In the genomic region with DNA sequence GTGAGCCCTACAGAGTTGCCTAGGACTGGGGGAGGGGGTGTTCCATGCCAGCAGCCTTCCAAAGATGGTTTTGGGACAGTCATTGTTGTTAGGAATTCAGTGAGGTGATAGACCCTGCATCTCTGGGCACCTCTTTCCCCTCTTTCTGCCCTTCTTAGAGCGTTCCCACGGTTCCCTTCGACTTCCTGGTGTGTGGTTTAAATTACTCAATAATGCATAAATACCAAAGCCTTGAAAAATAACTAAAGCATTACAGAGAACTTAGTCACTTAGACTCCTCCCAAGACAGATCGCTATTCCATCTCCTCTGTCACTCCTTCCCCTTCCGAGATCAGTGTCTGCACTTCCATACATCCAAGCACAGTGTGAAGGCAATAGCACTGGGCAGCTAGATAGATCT, we compare ENCODE assay signal across 28 mouse cellular contexts. TPM values are rescaled to one million over a fixed set of nuclear protein-coding genes. Genes with fewer than 3 reads are reported as not detected.
DNase-seq lines count a peak whose midpoint lies in the region; ATAC-seq and TF ChIP-seq lines count a peak whose summit lies in the region.
"Had no signal": no experiment of that assay in that cellular context is flagged by ENCODE, and none has a peak within 500 bp of the region (broad histone marks: within the 10 kb centered on the region; RNA-seq: fewer than 3 reads in every experiment).

No protein-coding gene starts in this region.

- no peaks in the 10 kb centered on the region for H3K36me3 ChIP-seq in neural tube, embryonic 13.5 days
- no peaks in the 10 kb centered on the region for H3K36me3 ChIP-seq in neural tube, embryonic 15.5 days
- H3K36me3 ChIP-seq: embryonic facial prominence, embryonic 12.5 days; embryonic facial prominence, embryonic 15.5 days; forebrain, embryonic 12.5 days; forebrain, embryonic 15.5 days; G1E; heart, embryonic 12.5 days; heart, embryonic 15.5 days had no signal

- H3K27ac ChIP-seq in neural tube, embryonic 13.5 days (replicated peaks), result peak overlapping the region; percentile 14; the same call in 1 of the 2 replicates
- H3K27ac ChIP-seq in neural tube, embryonic 15.5 days (replicated peaks), result no peak overlapping the region
- peak overlapping the region; percentile 1; the same call in 1 of the 2 replicates for H3K27ac ChIP-seq in embryonic fibroblast, embryonic 13.5 days (ENCODE audit: insufficient read depth, low read length)
- H3K27ac ChIP-seq: embryonic facial prominence, embryonic 12.5 days; embryonic facial prominence, embryonic 15.5 days; forebrain, embryonic 12.5 days; forebrain, embryonic 15.5 days; heart, embryonic 15.5 days; hindbrain, embryonic 14.5 days; hindbrain, postnatal 0 days had no signal

- no peak overlapping the region for H3K4me2 ChIP-seq in neural tube, embryonic 13.5 days
- no peak overlapping the region for H3K4me2 ChIP-seq in neural tube, embryonic 15.5 days
- H3K4me2 ChIP-seq: embryonic facial prominence, embryonic 12.5 days; embryonic facial prominence, embryonic 15.5 days; forebrain, embryonic 12.5 days; forebrain, embryonic 15.5 days; heart, embryonic 12.5 days; heart, embryonic 15.5 days; hindbrain, embryonic 14.5 days had no signal

- no peak overlapping the region for H3K4me3 ChIP-seq in neural tube, embryonic 13.5 days
- no peak overlapping the region for H3K4me3 ChIP-seq in neural tube, embryonic 15.5 days (replicated peaks)
- no peak overlapping the region for H3K4me3 ChIP-seq in embryonic fibroblast, embryonic 13.5 days (ENCODE audit: insufficient read depth, low read length)
- H3K4me3 ChIP-seq: embryonic facial prominence, embryonic 12.5 days; embryonic facial prominence, embryonic 15.5 days; erythroblast, embryonic 14.5 days; forebrain, embryonic 12.5 days; forebrain, embryonic 15.5 days; heart, embryonic 12.5 days; heart, embryonic 15.5 days had no signal

- H3K27me3 ChIP-seq in neural tube, embryonic 13.5 days, result no peaks in the 10 kb centered on the region
- no peaks in the 10 kb centered on the region for H3K27me3 ChIP-seq in neural tube, embryonic 15.5 days (replicated peaks)
- H3K27me3 ChIP-seq: CH12.LX; embryonic facial prominence, embryonic 12.5 days; embryonic facial prominence, embryonic 15.5 days; forebrain, embryonic 12.5 days; forebrain, embryonic 15.5 days; heart, embryonic 12.5 days had no signal

- no peak for TF ChIP-seq CTCF in embryonic fibroblast, embryonic 13.5 days (IDR thresholded peaks at IDR 0.05; ENCODE audit: borderline replicate concordance, insufficient read depth, low read length)

- peaks cover 50% of the 10 kb centered on the region for H3K4me1 ChIP-seq in neural tube, embryonic 13.5 days (replicated peaks)
- peaks cover 21% of the 10 kb centered on the region for H3K4me1 ChIP-seq in neural tube, embryonic 15.5 days
- H3K4me1 ChIP-seq in embryonic fibroblast, embryonic 13.5 days (ENCODE audit: control insufficient read depth, insufficient read depth, low read length), result peaks cover 9% of the 10 kb centered on the region
- H3K4me1 ChIP-seq: embryonic facial prominence, embryonic 12.5 days; forebrain, embryonic 15.5 days; heart, embryonic 12.5 days; heart, embryonic 15.5 days had no signal

- no peak for TF ChIP-seq POLR2A in embryonic fibroblast, embryonic 13.5 days (IDR thresholded peaks at IDR 0.05; ENCODE audit: low read depth, low read length)

- DNase-seq in Muller cell, postnatal 12 days (ENCODE audit: inconsistent ontology term), result peak; percentile 60
- DNase-seq in thymus, postnatal 0 days (ENCODE audit: low spot score), result no peak
- no peak for DNase-seq in heart, adult 9 months (ENCODE audit: low spot score in 2 of 2)
- DNase-seq in embryo, embryonic 10.5 days (ENCODE audit: low spot score), result no peak
- DNase-seq: adrenal gland, postnatal 10 days; adrenal gland, postnatal 36 days; cerebellum, adult 9-10 months; cerebellum, postnatal 14 days; gastrocnemius, postnatal 36 days; heart, postnatal 10 days; heart, postnatal 4 days had no signal

- no peak overlapping the region for H3K9ac ChIP-seq in neural tube, embryonic 13.5 days
- no peak overlapping the region for H3K9ac ChIP-seq in neural tube, embryonic 15.5 days (replicated peaks)
- H3K9ac ChIP-seq: embryonic facial prominence, embryonic 12.5 days; embryonic facial prominence, embryonic 15.5 days; forebrain, embryonic 12.5 days; forebrain, embryonic 15.5 days; heart, embryonic 12.5 days; heart, embryonic 15.5 days; hindbrain, embryonic 14.5 days had no signal

- no peak for ATAC-seq in neural tube, embryonic 13.5 days (ENCODE audit: low read depth)
- no peak for ATAC-seq in neural tube, embryonic 15.5 days (ENCODE audit: low FRiP score)
- ATAC-seq: forebrain, embryonic 15.5 days; hindbrain, postnatal 0 days; inflammation-experienced regulatory T-cells, adult 6 months; intestine, embryonic 16.5 days had no signal

- no peaks in the 10 kb centered on the region for H3K9me3 ChIP-seq in neural tube, embryonic 13.5 days
- no peaks in the 10 kb centered on the region for H3K9me3 ChIP-seq in neural tube, embryonic 15.5 days (replicated peaks)
- H3K9me3 ChIP-seq: embryonic facial prominence, embryonic 12.5 days; embryonic facial prominence, embryonic 15.5 days; forebrain, embryonic 12.5 days; forebrain, embryonic 15.5 days; heart, embryonic 12.5 days; heart, embryonic 15.5 days had no signal

- 76% methylated on average over 5 of the region's 5 CpGs for WGBS in neural tube, embryonic 13.5 days
- WGBS in neural tube, embryonic 15.5 days, result 67% methylated on average over 5 of the region's 5 CpGs

RNA-seq across cellular contexts. Expression of gene Cbln1, which starts 32.0 kb away (rescaled TPM):
- polyA plus RNA-seq in neural tube, embryonic 13.5 days (2015; fragmentation: Nextera tagmentation; extraction: Ambion mirVana), result 25.7 and 28.1 TPM in 2 replicates
- 20.2 and 25.5 TPM in 2 replicates for polyA plus RNA-seq in neural tube, embryonic 15.5 days (2015; fragmentation: Nextera tagmentation; extraction: Ambion mirVana)
- polyA plus RNA-seq in embryonic fibroblast, embryonic 13.5 days (2011; ENCODE audit: insufficient read length, low read depth, missing spikeins), result 0.91 and 0.97 TPM in 2 replicates
- 0.08 TPM in 1 of 2 replicates, not detected in the other for polyA plus RNA-seq in thymus, postnatal 0 days (2015; fragmentation: Nextera tagmentation; extraction: Ambion mirVana)
- polyA plus RNA-seq: erythroblast, embryonic 14.5 days; G1E; heart, embryonic 15.5 days; inflammation-experienced regulatory T-cells, adult 6 months; intestine, embryonic 16.5 days had no signal

RNA-seq across cellular contexts. Expression of gene 4933402J07Rik, which starts 59.2 kb away (rescaled TPM):
- not detected in 2 replicates for polyA plus RNA-seq in neural tube, embryonic 13.5 days (2015; fragmentation: Nextera tagmentation; extraction: Ambion mirVana)
- polyA plus RNA-seq in neural tube, embryonic 15.5 days (2015; fragmentation: Nextera tagmentation; extraction: Ambion mirVana), result not detected in 2 replicates
- polyA plus RNA-seq in embryonic fibroblast, embryonic 13.5 days (2011; ENCODE audit: insufficient read length, low read depth, missing spikeins), result not detected in 2 replicates
- polyA plus RNA-seq in thymus, postnatal 0 days (2015; fragmentation: Nextera tagmentation; extraction: Ambion mirVana), result not detected in 2 replicates
- polyA plus RNA-seq: embryonic facial prominence, embryonic 12.5 days; embryonic facial prominence, embryonic 15.5 days; erythroblast, embryonic 14.5 days; forebrain, embryonic 12.5 days; forebrain, embryonic 15.5 days; G1E; heart, embryonic 12.5 days; heart, embryonic 15.5 days; hindbrain, embryonic 11.5 days; hindbrain, embryonic 14.5 days; hindbrain, postnatal 0 days; inflammation-experienced regulatory T-cells, adult 6 months; intestine, embryonic 16.5 days had no signal

Comparison
In these comparisons a context has a peak if more than half of its experiments do, and no peak if none do; other contexts are left out.
1. RNA of gene Cbln1, which starts 32.0 kb away (polyA plus RNA-seq): 25.7 to 28.1 TPM in neural tube, embryonic 13.5 days and 20.2 to 25.5 TPM in neural tube, embryonic 15.5 days; 0.91 to 0.97 TPM in embryonic fibroblast, embryonic 13.5 days and 0.08 TPM in thymus, postnatal 0 days; every median in the first group is over 10 times any median in the second.